Mouse (Mus musculus) stomach, embryonic 15.5 days (tissue): Measurements from ENCODE around the gene Gpatch2. TPM values are rescaled to one million over a fixed set of nuclear protein-coding genes. Genes with fewer than 3 reads are reported as not detected.

Experiments
- ATAC-seq: fragments of 200-750 bp; cut with Nextera tagmentation; 2 replicates; pipeline ENCODE4 v1.8.0; 2017; ENCODE audit warnings: low read depth, moderate number of reproducible peaks, moderate TSS enrichment; ENCODE audit not compliant: insufficient read depth, low FRiP score
- H3K27ac ChIP-seq: fragments of 300-500 bp; sonication (generic); 2 replicates; pipeline ENCODE4 v1.5.1; 2015; ENCODE audit warnings: mild to moderate bottlenecking, inconsistent platforms
- H3K27me3 ChIP-seq: fragments of 300-500 bp; sonication (generic); replicated peaks from 2 replicates; pipeline ENCODE4 v1.6.1; 2015; ENCODE audit warnings: inconsistent platforms
- H3K36me3 ChIP-seq: fragments of 300-500 bp; sonication (generic); 2 replicates; pipeline ENCODE4 v1.6.1; 2015; ENCODE audit warnings: inconsistent platforms
- H3K4me1 ChIP-seq: fragments of 300-500 bp; sonication (generic); 2 replicates; pipeline ENCODE4 v1.6.1; 2015; ENCODE audit warnings: inconsistent platforms
- H3K4me2 ChIP-seq: fragments of 300-500 bp; sonication (generic); 2 replicates; pipeline ENCODE4 v1.6.1; 2015; ENCODE audit warnings: mild to moderate bottlenecking, inconsistent platforms
- H3K4me3 ChIP-seq: fragments of 300-500 bp; sonication (generic); replicated peaks from 2 replicates; pipeline ENCODE4 v1.5.1; 2015; ENCODE audit warnings: inconsistent platforms
- H3K9ac ChIP-seq: fragments of 300-500 bp; sonication (generic); 2 replicates; pipeline ENCODE4 v1.6.1; 2015; ENCODE audit warnings: inconsistent platforms
- H3K9me3 ChIP-seq: fragments of 300-500 bp; sonication (generic); 2 replicates; pipeline ENCODE4 v1.6.1; 2016; ENCODE audit warnings: inconsistent platforms
- WGBS: fragments of 180-500 bp; shearing (Covaris S2); methylation state at CpG from one replicate; pipeline ENCODE4 v1.1.7; 2015; 5-methylcytosine and 5-hydroxymethylcytosine counted together
- polyA plus RNA-seq: library from polyadenylated mRNA; unstranded; fragments of >200 nt; fragmentation: Nextera tagmentation; extraction: Ambion mirVana; gene quantifications from 2 replicates; pipeline ENCODE4 v1.2.1, GENCODE M21; 2015

Gene Gpatch2
- polyA plus RNA-seq, 1 experiment from 2014 or later = 15.1 TPM

DNA sequence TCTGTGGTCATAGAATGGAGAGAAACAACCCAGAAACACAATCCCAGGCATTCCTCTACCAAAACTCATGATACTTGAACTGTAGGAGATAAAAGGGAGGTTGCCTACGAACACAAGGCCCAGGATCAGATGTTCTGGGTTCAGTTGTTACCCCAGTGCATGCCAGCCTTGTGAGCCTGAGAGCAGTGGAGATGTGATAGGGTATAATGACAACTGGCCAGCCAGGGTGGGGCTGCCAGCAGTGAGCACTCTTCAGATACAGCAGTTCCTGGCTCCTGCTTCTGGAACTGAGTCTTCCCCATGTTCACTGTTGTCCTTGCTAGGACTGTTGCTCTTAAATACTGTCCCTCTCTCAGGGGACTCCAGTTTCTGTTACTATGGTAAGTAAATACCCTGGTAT is 98.0 kb downstream of the Gpatch2 start:
- Histone ChIP-seq H3K27me3 (no peaks in the 10 kb centered on the region), H3K9me3 (no peaks in the 10 kb centered on the region), H3K27ac (no peak overlapping the region), H3K4me1 (no peaks in the 10 kb centered on the region), H3K4me2 (no peak overlapping the region), H3K9ac (no peak overlapping the region), H3K4me3 (no peak overlapping the region), H3K36me3 (no peaks in the 10 kb centered on the region)
- 80% methylated on average over 1 of the region's 1 CpGs for WGBS
- ATAC-seq = no peak

DNA sequence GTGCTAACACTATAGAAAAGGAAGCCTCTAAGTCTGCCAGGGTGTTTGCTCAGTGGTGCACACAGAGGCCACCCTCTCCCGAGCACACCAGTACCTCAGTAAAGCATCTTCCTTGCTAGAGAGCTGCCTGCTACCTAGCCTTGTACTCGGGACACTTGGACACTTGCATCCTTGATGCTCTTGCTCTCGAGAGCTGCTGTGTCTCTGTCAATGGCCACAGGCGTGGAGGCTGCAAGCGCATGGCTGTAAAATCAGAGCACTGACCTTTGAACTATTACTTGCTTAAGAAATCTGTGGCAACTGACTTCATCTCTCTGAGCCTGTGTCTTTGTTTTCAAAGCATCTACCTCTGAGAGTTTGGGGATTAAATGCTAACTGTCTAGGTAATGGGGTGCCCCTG is 98.5 kb downstream of the Gpatch2 start:
- Histone ChIP-seq H3K4me2 (no peak overlapping the region), H3K27me3 (no peaks in the 10 kb centered on the region), H3K27ac (no peak overlapping the region), H3K9me3 (no peaks in the 10 kb centered on the region), H3K9ac (no peak overlapping the region), H3K36me3 (no peaks in the 10 kb centered on the region), H3K4me1 (no peaks in the 10 kb centered on the region), H3K4me3 (no peak overlapping the region)
- WGBS = 64% methylated on average over 5 of the region's 5 CpGs
- ATAC-seq = no peak

DNA sequence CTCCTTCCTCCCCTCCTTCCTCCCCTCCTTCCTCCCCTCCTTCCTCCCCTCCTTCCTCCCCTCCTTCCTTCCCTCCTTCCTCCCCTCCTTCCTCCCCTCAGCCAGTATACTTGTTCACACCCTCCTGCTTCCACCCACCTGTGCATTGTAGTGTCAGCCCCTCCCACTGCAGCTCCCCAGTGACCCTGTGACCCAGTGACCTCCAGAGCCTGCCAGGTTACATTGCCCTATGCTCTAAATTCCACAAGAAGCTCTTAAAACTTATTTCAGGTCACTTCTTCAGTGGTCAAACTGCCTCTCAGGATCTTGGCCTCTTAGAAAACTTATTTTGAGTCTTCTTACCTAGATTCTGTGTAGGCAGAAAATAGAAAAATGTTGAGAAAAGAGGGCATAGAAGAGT is 99.2 kb downstream of the Gpatch2 start:
- no peak overlapping the region for H3K4me3 ChIP-seq
- no peaks in the 10 kb centered on the region for H3K27me3 ChIP-seq
- no peak overlapping the region for H3K9ac ChIP-seq
- H3K27ac ChIP-seq = no peak overlapping the region
- no peak overlapping the region for H3K4me2 ChIP-seq
- no peaks in the 10 kb centered on the region for H3K36me3 ChIP-seq
- ATAC-seq = no peak
- no peaks in the 10 kb centered on the region for H3K9me3 ChIP-seq
- no peaks in the 10 kb centered on the region for H3K4me1 ChIP-seq

DNA sequence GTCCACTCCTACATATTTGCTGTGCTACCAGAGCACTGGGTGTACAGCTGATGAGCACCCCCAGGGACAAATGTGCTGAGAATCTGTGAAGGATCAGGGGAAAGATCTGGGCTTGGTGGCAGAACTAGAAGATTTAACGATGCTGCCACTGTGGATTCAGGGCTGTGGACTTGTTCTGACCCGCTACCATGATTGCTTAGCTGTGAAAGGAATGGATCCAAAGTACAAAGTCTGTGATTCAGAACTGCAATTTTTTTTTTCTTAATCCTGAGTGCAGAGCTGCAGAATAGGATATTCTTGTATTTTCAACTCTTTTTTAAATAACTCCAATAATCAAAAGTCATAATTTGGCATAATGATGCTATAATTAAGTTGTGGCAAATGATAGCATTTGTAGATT is 100.5 kb downstream of the Gpatch2 start:
- Histone ChIP-seq H3K4me1 (no peaks in the 10 kb centered on the region), H3K27ac (no peak overlapping the region), H3K9me3 (no peaks in the 10 kb centered on the region), H3K36me3 (no peaks in the 10 kb centered on the region), H3K4me3 (no peak overlapping the region), H3K27me3 (no peaks in the 10 kb centered on the region), H3K4me2 (no peak overlapping the region), H3K9ac (no peak overlapping the region)
- ATAC-seq = no peak
- WGBS = 81% methylated on average over 2 of the region's 2 CpGs

DNA sequence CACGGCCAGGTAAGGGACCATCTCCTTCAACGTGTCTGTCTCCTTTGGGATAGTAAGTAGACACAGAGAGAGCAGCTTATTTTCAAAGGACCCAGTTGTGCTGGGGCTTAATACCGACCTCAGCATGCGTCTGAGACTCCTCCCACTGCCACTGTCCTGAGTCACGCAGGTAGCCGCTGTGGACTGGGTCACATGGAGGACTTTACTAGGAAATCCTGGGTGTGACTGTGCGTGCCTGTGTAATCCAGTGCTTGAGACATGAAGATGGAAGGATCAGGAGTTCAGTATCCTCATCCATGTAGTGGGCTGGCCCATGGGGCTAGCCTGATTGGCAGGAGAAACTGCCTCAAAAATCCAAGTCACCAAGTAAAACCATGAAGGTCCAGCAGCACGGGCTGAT is 101.2 kb downstream of the Gpatch2 start:
- Histone ChIP-seq H3K4me1 (no peaks in the 10 kb centered on the region), H3K27ac (no peak overlapping the region), H3K9me3 (no peaks in the 10 kb centered on the region), H3K36me3 (no peaks in the 10 kb centered on the region), H3K27me3 (no peaks in the 10 kb centered on the region), H3K9ac (no peak overlapping the region), H3K4me2 (no peak overlapping the region), H3K4me3 (no peak overlapping the region)
- no peak for ATAC-seq
- 79% methylated on average over 8 of the region's 8 CpGs for WGBS

DNA sequence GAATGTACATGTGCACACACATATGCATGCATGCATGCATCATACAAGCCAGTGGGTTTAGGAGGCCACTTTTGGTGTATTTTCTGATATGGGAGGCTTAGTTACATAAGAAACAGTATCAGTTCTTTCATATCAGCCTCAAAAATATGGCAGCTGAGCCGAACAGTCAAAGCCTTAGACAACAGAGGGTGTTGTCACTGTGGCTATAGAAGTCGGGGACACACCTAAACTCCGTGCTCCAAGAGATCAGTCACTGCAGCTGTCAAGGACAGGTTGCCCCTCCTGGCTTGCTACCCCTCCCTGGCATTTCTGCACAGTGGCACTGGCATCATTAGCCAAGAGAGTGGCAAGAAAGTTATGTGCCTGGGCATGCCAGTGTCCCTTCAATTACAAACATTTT is 106.5 kb downstream of the Gpatch2 start:
- no peak overlapping the region for H3K27ac ChIP-seq
- no peaks in the 10 kb centered on the region for H3K9me3 ChIP-seq
- H3K4me2 ChIP-seq = no peak overlapping the region
- H3K27me3 ChIP-seq = no peaks in the 10 kb centered on the region
- no peaks in the 10 kb centered on the region for H3K36me3 ChIP-seq
- peak; percentile 48; the same call in 1 of the 2 replicates for ATAC-seq
- no peak overlapping the region for H3K9ac ChIP-seq
- H3K4me1 ChIP-seq = no peaks in the 10 kb centered on the region
- WGBS = 69% methylated on average over 3 of the region's 3 CpGs
- H3K4me3 ChIP-seq = no peak overlapping the region

DNA sequence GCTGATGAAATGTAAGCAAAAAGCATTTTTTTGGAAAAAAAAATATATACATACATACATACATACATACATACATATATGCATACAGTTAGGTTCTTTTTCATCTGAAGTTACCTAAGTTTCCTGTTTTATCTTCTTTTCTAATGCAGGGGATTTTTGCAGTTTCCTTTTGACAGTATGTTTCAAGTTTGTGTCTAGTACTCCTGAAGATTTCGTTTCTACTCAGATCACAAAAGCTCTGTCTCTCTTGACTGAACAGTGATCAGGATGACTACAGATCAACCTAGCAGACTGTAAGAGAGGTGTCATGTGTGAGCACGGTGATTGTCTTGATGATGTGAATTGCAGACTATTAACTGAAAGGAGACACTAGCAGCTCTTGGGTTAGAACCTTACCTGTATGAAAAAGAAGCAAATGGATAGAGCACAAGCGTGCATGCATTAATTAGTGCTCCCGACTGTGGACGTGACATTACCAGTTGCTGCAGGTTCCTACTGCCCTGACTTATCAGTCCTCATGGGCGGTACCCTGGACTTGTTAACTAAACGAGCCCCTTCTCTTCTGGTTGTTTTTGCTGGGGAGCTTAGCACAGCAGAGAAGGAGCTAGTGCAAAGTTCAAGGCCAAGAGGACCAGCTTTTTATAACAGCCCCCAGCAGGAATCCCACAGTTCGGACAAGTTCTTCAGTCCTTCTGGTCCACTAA is 107.3 kb downstream of the Gpatch2 start:
- Histone ChIP-seq H3K27me3 (no peaks in the 10 kb centered on the region), H3K4me2 (no peak overlapping the region), H3K4me3 (no peak overlapping the region), H3K9ac (no peak overlapping the region), H3K27ac (no peak overlapping the region), H3K4me1 (no peaks in the 10 kb centered on the region), H3K9me3 (no peaks in the 10 kb centered on the region), H3K36me3 (no peaks in the 10 kb centered on the region)
- WGBS = 76% methylated on average over 8 of the region's 8 CpGs
- no peak for ATAC-seq

DNA sequence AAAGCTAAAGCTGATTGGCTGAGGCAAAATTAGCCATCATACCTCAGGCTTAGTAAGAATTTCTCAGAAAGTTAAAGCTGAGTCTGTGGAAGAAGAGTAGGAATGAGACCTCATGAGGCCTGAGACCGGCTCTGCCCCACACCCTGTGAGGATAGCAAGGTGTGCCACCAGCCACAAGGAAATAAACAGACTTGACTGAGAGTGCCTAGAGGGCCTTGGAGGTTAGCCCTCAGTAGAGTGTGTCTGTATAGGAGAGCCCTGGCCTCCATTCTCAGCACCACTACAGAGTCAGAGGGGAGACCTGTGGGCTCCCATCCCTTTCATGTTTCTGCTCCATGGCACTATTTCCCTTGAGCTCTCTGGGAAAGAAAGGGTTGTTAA is 107.9 kb downstream of the Gpatch2 start:
- no peaks in the 10 kb centered on the region for H3K4me1 ChIP-seq
- H3K27ac ChIP-seq = no peak overlapping the region
- no peak overlapping the region for H3K4me3 ChIP-seq
- H3K36me3 ChIP-seq = no peaks in the 10 kb centered on the region
- ATAC-seq = peak; percentile 54
- no peaks in the 10 kb centered on the region for H3K27me3 ChIP-seq
- 88% methylated on average over 1 of the region's 1 CpGs for WGBS
- H3K9me3 ChIP-seq = no peaks in the 10 kb centered on the region
- no peak overlapping the region for H3K9ac ChIP-seq
- H3K4me2 ChIP-seq = no peak overlapping the region

DNA sequence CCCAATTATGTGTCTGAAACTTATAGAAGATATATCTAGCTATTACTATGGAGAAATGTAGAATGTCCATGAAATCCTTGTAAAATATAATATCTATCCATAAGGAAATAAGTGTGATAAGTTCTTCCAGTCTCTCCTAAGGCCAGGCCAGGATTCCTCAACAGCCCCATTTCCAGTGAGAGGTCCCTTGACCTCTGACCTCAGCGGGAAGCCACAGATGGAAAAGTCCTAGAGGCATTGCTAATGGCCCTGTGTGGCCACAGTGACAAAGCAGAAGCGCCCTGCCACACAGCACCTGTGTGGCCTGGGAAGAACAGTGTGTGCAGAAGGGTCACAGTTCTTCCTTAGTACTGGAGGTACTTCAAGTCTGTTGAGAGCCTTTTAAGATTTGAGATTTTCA is 127.2 kb downstream of the Gpatch2 start:
- ATAC-seq = no peak
- no peak overlapping the region for H3K4me2 ChIP-seq
- no peak overlapping the region for H3K9ac ChIP-seq
- H3K4me1 ChIP-seq = no peaks in the 10 kb centered on the region
- H3K27me3 ChIP-seq = no peaks in the 10 kb centered on the region
- 59% methylated on average over 2 of the region's 2 CpGs for WGBS
- no peak overlapping the region for H3K4me3 ChIP-seq
- H3K36me3 ChIP-seq = 0 out of 2 replicates have a peak, but pooled peaks cover 7% of the 10 kb centered on the region
- H3K27ac ChIP-seq = no peak overlapping the region
- H3K9me3 ChIP-seq = no peaks in the 10 kb centered on the region

DNA sequence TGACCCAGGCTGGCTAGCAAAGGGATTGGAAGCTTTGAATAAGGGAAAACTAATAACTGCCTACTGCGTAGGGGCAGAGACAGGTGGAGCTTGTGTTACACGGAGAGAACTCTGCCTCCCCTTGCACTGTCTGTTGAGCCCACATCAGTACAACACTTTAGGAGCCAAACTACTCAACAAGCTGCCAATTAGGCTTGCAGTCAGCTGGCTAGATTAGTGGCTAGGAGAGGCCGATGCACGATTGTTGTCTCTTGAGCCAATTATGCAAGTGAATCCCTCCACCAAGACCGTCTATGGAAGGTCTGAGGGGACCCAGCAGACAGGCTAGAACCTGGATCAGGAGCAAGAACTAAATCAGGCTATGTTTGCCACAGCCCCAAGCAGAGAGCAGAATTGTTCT is 129.8 kb downstream of the Gpatch2 start:
- Histone ChIP-seq H3K9ac (no peak overlapping the region), H3K9me3 (no peaks in the 10 kb centered on the region), H3K4me3 (no peak overlapping the region), H3K27me3 (no peaks in the 10 kb centered on the region), H3K4me1 (no peaks in the 10 kb centered on the region), H3K4me2 (no peak overlapping the region), H3K36me3 (peaks cover 13% of the 10 kb centered on the region; the same call in 1 of the 2 replicates), H3K27ac (no peak overlapping the region)
- WGBS = 83% methylated on average over 5 of the region's 5 CpGs
- no peak for ATAC-seq

DNA sequence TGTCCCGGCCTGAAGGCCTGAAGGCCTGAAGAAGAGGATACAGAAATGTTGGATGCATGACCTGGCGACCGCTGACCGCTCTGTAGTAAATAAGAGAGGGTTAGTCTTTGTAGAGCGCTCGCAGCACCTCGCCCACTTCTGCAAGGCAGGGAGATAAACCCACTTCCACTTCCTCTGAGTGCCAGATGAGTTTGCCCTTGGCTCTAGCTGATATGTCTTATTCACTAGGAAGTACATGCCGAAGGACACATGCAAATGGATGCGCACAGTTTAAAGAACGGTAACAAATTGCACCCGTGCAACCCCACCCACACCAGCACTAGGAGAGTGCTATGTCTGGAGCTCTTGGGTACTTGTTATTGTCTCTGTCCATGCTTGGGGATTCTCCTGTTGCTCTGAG is 131.6 kb downstream of the Gpatch2 start:
- 82% methylated on average over 11 of the region's 11 CpGs for WGBS
- H3K4me3 ChIP-seq = no peak overlapping the region
- H3K4me1 ChIP-seq = no peaks in the 10 kb centered on the region
- no peak overlapping the region for H3K27ac ChIP-seq
- no peak for ATAC-seq
- no peaks in the 10 kb centered on the region for H3K27me3 ChIP-seq
- H3K9ac ChIP-seq = no peak overlapping the region
- no peaks in the 10 kb centered on the region for H3K9me3 ChIP-seq
- H3K36me3 ChIP-seq = peaks cover 13% of the 10 kb centered on the region; the same call in 1 of the 2 replicates
- H3K4me2 ChIP-seq = no peak overlapping the region

DNA sequence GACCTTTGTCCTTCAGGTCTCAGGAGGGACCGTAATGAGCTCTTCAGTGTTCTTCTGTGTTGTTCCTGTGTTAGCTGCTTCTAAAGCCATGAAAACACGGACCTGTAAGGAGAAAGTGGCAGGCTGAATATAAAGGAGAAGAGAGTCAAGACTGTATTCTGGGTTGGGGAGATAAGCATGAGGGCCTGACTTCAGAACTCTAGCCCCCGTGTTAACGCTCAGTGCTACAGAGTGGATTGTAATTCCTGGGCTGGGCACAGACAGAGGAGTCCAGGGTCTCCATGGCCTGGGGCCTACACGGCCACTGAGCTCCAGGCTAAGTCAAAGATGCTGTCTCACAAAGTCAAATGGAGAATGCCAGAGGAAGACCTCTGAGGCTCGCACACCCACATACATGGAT is 132.3 kb downstream of the Gpatch2 start:
- no peak for ATAC-seq
- Histone ChIP-seq H3K4me1 (no peaks in the 10 kb centered on the region), H3K27ac (no peak overlapping the region), H3K9me3 (no peaks in the 10 kb centered on the region), H3K4me3 (no peak overlapping the region), H3K4me2 (no peak overlapping the region), H3K36me3 (peaks cover 13% of the 10 kb centered on the region; the same call in 1 of the 2 replicates), H3K27me3 (no peaks in the 10 kb centered on the region), H3K9ac (no peak overlapping the region)
- 90% methylated on average over 6 of the region's 6 CpGs for WGBS
